13 mouse cellular contexts compared by ENCODE assay signal in genomic region chr2:180703645-180704359, GRCm38 (mm10). TPM values are rescaled to one million over a fixed set of nuclear protein-coding genes. Genes with fewer than 3 reads are reported as not detected.
A peak's percentile ranks its signal among the peaks of the same experiment; 100 is the strongest.
DNase-seq lines count a peak whose midpoint lies in the region; ATAC-seq and TF ChIP-seq lines count a peak whose summit lies in the region.
"Had no signal": no experiment of that assay in that cellular context is flagged by ENCODE, and none has a peak within 500 bp of the region (broad histone marks: within the 10 kb centered on the region; RNA-seq: fewer than 3 reads in every experiment).

No protein-coding gene starts in this region.

- TF ChIP-seq EP300 in heart, adult 2 months (IDR thresholded peaks at IDR 0.05; ENCODE audit: insufficient read depth, low read depth, low read length) = no peak

- no peaks in the 10 kb centered on the region for H3K9me3 ChIP-seq in liver, embryonic 13.5 days (replicated peaks)
- H3K9me3 ChIP-seq: embryonic facial prominence, embryonic 10.5 days; hindbrain, embryonic 13.5 days had no signal

- no peak for TF ChIP-seq CTCF in heart, adult 2 months (IDR thresholded peaks at IDR 0.05)
- TF ChIP-seq CTCF in spleen, adult 2 months (IDR thresholded peaks at IDR 0.05; ENCODE audit: extremely low read depth, insufficient read depth, insufficient read length, insufficient replicate concordance) = no peak

- peak overlapping the region; percentile 90 for H3K4me2 ChIP-seq in liver, embryonic 13.5 days

- intact Hi-C loops in heart, adult 2 months (cut with DNase I) = loop anchor here (5.0 kb wide), 1 partner anchor 122 kb away; the partner anchor contains the start of gene Mrgbp
- intact Hi-C loops in heart, postnatal 25 days (cut with DNase I) = loop anchor here (10.0 kb wide), 1 partner anchor 439 kb away; no protein-coding TSS in a partner anchor

- H3K27ac ChIP-seq in heart, adult 2 months = peak overlapping the region; percentile 89
- H3K27ac ChIP-seq in spleen, adult 2 months (ENCODE audit: insufficient read depth, low read length) = peak overlapping the region; percentile 52; the same call in 1 of the 2 replicates
- peak overlapping the region; percentile 93 for H3K27ac ChIP-seq in liver, embryonic 13.5 days
- H3K27ac ChIP-seq: hindbrain, embryonic 13.5 days had no signal

- no peak overlapping the region for H3K9ac ChIP-seq in heart, adult 2 months (ENCODE audit: low read depth, low read length)
- peak overlapping the region; percentile 97; the same call in 1 of the 2 replicates for H3K9ac ChIP-seq in liver, embryonic 13.5 days

- peaks cover 36% of the 10 kb centered on the region for H3K36me3 ChIP-seq in heart, adult 2 months (ENCODE audit: control insufficient read depth, insufficient read depth, low read length)
- H3K36me3 ChIP-seq in spleen, adult 2 months (ENCODE audit: control insufficient read depth, insufficient read depth, low read length) = no peaks in the 10 kb centered on the region
- peaks cover 27% of the 10 kb centered on the region for H3K36me3 ChIP-seq in liver, embryonic 13.5 days
- H3K36me3 ChIP-seq: hindbrain, embryonic 13.5 days had no signal

- peak overlapping the region; percentile 3; the same call in 1 of the 2 replicates for H3K4me3 ChIP-seq in heart, adult 2 months
- no peak overlapping the region for H3K4me3 ChIP-seq in spleen, adult 2 months (ENCODE audit: extremely low read depth, insufficient read depth, insufficient read length)
- H3K4me3 ChIP-seq in liver, embryonic 13.5 days (replicated peaks) = peak overlapping the region; percentile 86; the same call in 1 of the 2 replicates
- H3K4me3 ChIP-seq: hindbrain, embryonic 13.5 days had no signal

- H3K27me3 ChIP-seq in heart, adult 2 months (ENCODE audit: control insufficient read depth, insufficient read depth, low read length) = no peaks in the 10 kb centered on the region
- H3K27me3 ChIP-seq in spleen, adult 2 months (ENCODE audit: control insufficient read depth, insufficient read depth, low read length) = no peaks in the 10 kb centered on the region
- H3K27me3 ChIP-seq in liver, embryonic 13.5 days = no peaks in the 10 kb centered on the region
- H3K27me3 ChIP-seq: hindbrain, embryonic 13.5 days had no signal

- 58% methylated on average over 3 of the region's 3 CpGs for WGBS in heart, adult 2 months
- 57% methylated on average over 3 of the region's 3 CpGs for WGBS in spleen, adult 2 months
- 49% methylated on average over 3 of the region's 3 CpGs for WGBS in liver, embryonic 13.5 days (ENCODE audit: insufficient replicate concordance)

- no peak for ATAC-seq in liver, embryonic 13.5 days (ENCODE audit: low read depth)

- no peak for TF ChIP-seq POLR2A in heart, adult 2 months (IDR thresholded peaks at IDR 0.05; ENCODE audit: insufficient read depth, low read depth, low read length)
- no peak for TF ChIP-seq POLR2A in spleen, adult 2 months (IDR thresholded peaks at IDR 0.05; ENCODE audit: low read depth, low read length)

- peaks cover 31% of the 10 kb centered on the region for H3K4me1 ChIP-seq in heart, adult 2 months (ENCODE audit: control insufficient read depth, insufficient read depth, low read length)
- H3K4me1 ChIP-seq in spleen, adult 2 months (ENCODE audit: control insufficient read depth, insufficient read depth, insufficient read length) = peaks cover 24% of the 10 kb centered on the region
- peaks cover 91% of the 10 kb centered on the region for H3K4me1 ChIP-seq in liver, embryonic 13.5 days (replicated peaks)

- DNase-seq in heart, adult 2 months = no peak
- no peak for DNase-seq in heart, postnatal 25 days (ENCODE audit: low spot score)
- DNase-seq in spleen, adult 2 months (ENCODE audit: low read depth in 1 of 2, low spot score in 2 of 2) = no peak
- DNase-seq in spleen, postnatal 10 days (ENCODE audit: low spot score in 2 of 2) = no peak
- DNase-seq in liver, embryonic 13.5 days = no peak
- DNase-seq in thymus, postnatal 4 days = no peak
- no peak for DNase-seq in lung, postnatal 4 days
- DNase-seq in frontal cortex, postnatal 10 days (ENCODE audit: low spot score in 2 of 2) = no peak
- DNase-seq: B cell, adult 2 months; cerebellum, adult 9-11 months; thymus, adult 2 months had no signal

- peaks cover 12% of the 10 kb centered on the region for H3K79me2 ChIP-seq in heart, adult 2 months (replicated peaks; ENCODE audit: control insufficient read depth, insufficient read depth, low read length)

RNA-seq across cellular contexts. Expression of gene Dido1, which starts 6.0 kb away (rescaled TPM):
- total RNA-seq in heart, adult 2 months (2021) = 10 to 100 TPM; 30.7 to 30.8 TPM
- polyA plus RNA-seq in heart, adult 2 months (2012; rRNA removed) = 8.6 and 13.8 TPM in 2 replicates
- 10 to 100 TPM; 27.2 to 31.4 TPM for total RNA-seq in heart, postnatal 25 days (2021)
- polyA plus RNA-seq in spleen, adult 2 months (2012; rRNA removed) = 11.4 and 12.5 TPM in 2 replicates
- 10.1 and 12.7 TPM in 2 replicates for polyA plus RNA-seq in liver, embryonic 13.5 days (2015; fragmentation: Nextera tagmentation; extraction: Ambion mirVana)

RNA-seq across cellular contexts. Expression of gene Gid8, which starts 6.1 kb away (rescaled TPM):
- total RNA-seq in heart, adult 2 months (2021) = 10 to 100 TPM; 59.3 to 61.3 TPM
- polyA plus RNA-seq in heart, adult 2 months (2012; rRNA removed) = 38.9 and 70.7 TPM in 2 replicates
- 10 to 100 TPM; 62.9 to 64.3 TPM for total RNA-seq in heart, postnatal 25 days (2021)
- polyA plus RNA-seq in spleen, adult 2 months (2012; rRNA removed) = 21.1 and 22.8 TPM in 2 replicates
- 116 and 126 TPM in 2 replicates for polyA plus RNA-seq in liver, embryonic 13.5 days (2015; fragmentation: Nextera tagmentation; extraction: Ambion mirVana)

RNA-seq across cellular contexts. Expression of gene Slc17a9, which starts 21.3 kb away (rescaled TPM):
- total RNA-seq in heart, adult 2 months (2021) = under 1 TPM; 0.42 to 0.43 TPM
- polyA plus RNA-seq in heart, adult 2 months (2012; rRNA removed) = 2.4 and 2.6 TPM in 2 replicates
- under 1 TPM in 1 of 2 experiments, not detected in 1; 0.39 TPM for total RNA-seq in heart, postnatal 25 days (2021)
- polyA plus RNA-seq in spleen, adult 2 months (2012; rRNA removed) = 43.9 and 48.1 TPM in 2 replicates
- 4.8 and 5.5 TPM in 2 replicates for polyA plus RNA-seq in liver, embryonic 13.5 days (2015; fragmentation: Nextera tagmentation; extraction: Ambion mirVana)
